Mouse (Mus musculus): Measurements from ENCODE around the gene Tpbgl. TPM values are rescaled to one million over a fixed set of nuclear protein-coding genes. Genes with fewer than 3 reads are reported as not detected.

The Tpbgl gene
- polyA plus RNA-seq, 1 experiment = 4.5 TPM

- Histone ChIP-seq H3K4me3 (ENCODE audit: insufficient read depth, low read depth, low read length) (no peak overlapping the region), H3K27ac (replicated peaks; ENCODE audit: low read depth, low read length) (no peak overlapping the region), H3K4me1 (ENCODE audit: control insufficient read depth, insufficient read depth, insufficient read length, low read length) (peaks cover 16% of the 10 kb centered on the region)
These were observed 34.2 kb upstream of the Tpbgl start for GRCm38 (mm10) chr7:99661071-99661470.

- H3K4me1 ChIP-seq (ENCODE audit: control insufficient read depth, insufficient read depth, insufficient read length, low read length) = peaks cover 3% of the 10 kb centered on the region
- no peak overlapping the region for H3K27ac ChIP-seq (replicated peaks; ENCODE audit: low read depth, low read length)
- H3K4me3 ChIP-seq (ENCODE audit: insufficient read depth, low read depth, low read length) = no peak overlapping the region
These were observed 32.6 kb upstream of the Tpbgl start for GRCm38 (mm10) chr7:99659379-99660029.

- Histone ChIP-seq H3K4me3 (ENCODE audit: insufficient read depth, low read depth, low read length) (no peak overlapping the region), H3K27ac (replicated peaks; ENCODE audit: low read depth, low read length) (no peak overlapping the region), H3K4me1 (ENCODE audit: control insufficient read depth, insufficient read depth, insufficient read length, low read length) (no peaks in the 10 kb centered on the region)
These were observed 27.3 kb upstream of the Tpbgl start for GRCm38 (mm10) chr7:99654244-99654643.

GRCm38 (mm10) chr7:99649585-99649984 lies 22.7 kb upstream of the Tpbgl start:
- Histone ChIP-seq H3K4me3 (ENCODE audit: insufficient read depth, low read depth, low read length) (no peak overlapping the region), H3K27ac (replicated peaks; ENCODE audit: low read depth, low read length) (no peak overlapping the region), H3K4me1 (ENCODE audit: control insufficient read depth, insufficient read depth, insufficient read length, low read length) (no peaks in the 10 kb centered on the region)

- Histone ChIP-seq H3K4me1 (ENCODE audit: control insufficient read depth, insufficient read depth, insufficient read length, low read length) (no peaks in the 10 kb centered on the region), H3K4me3 (ENCODE audit: insufficient read depth, low read depth, low read length) (no peak overlapping the region), H3K27ac (replicated peaks; ENCODE audit: low read depth, low read length) (no peak overlapping the region)
These were observed 21.7 kb upstream of the Tpbgl start for GRCm38 (mm10) chr7:99648623-99649022.

- no peak overlapping the region for H3K27ac ChIP-seq (replicated peaks; ENCODE audit: low read depth, low read length)
- no peaks in the 10 kb centered on the region for H3K4me1 ChIP-seq (ENCODE audit: control insufficient read depth, insufficient read depth, insufficient read length, low read length)
- H3K4me3 ChIP-seq (ENCODE audit: insufficient read depth, low read depth, low read length) = no peak overlapping the region
These were observed 17.8 kb upstream of the Tpbgl start for GRCm38 (mm10) chr7:99644701-99645100.

GRCm38 (mm10) chr7:99642078-99642477 lies 15.2 kb upstream of the Tpbgl start:
- no peak overlapping the region for H3K27ac ChIP-seq (replicated peaks; ENCODE audit: low read depth, low read length)
- no peak overlapping the region for H3K4me3 ChIP-seq (ENCODE audit: insufficient read depth, low read depth, low read length)
- H3K4me1 ChIP-seq (ENCODE audit: control insufficient read depth, insufficient read depth, insufficient read length, low read length) = no peaks in the 10 kb centered on the region

GRCm38 (mm10) chr7:99641245-99641644 lies 14.3 kb upstream of the Tpbgl start:
- Histone ChIP-seq H3K4me3 (ENCODE audit: insufficient read depth, low read depth, low read length) (no peak overlapping the region), H3K27ac (replicated peaks; ENCODE audit: low read depth, low read length) (no peak overlapping the region), H3K4me1 (ENCODE audit: control insufficient read depth, insufficient read depth, insufficient read length, low read length) (no peaks in the 10 kb centered on the region)

GRCm38 (mm10) chr7:99633966-99634665 lies 7.2 kb upstream of the Tpbgl start:
- Histone ChIP-seq H3K4me1 (ENCODE audit: control insufficient read depth, insufficient read depth, insufficient read length, low read length) (peaks cover 15% of the 10 kb centered on the region), H3K27ac (replicated peaks; ENCODE audit: low read depth, low read length) (no peak overlapping the region), H3K4me3 (ENCODE audit: insufficient read depth, low read depth, low read length) (no peak overlapping the region)

GRCm38 (mm10) chr7:99632286-99632685 lies 5.4 kb upstream of the Tpbgl start:
- peaks cover 15% of the 10 kb centered on the region for H3K4me1 ChIP-seq (ENCODE audit: control insufficient read depth, insufficient read depth, insufficient read length, low read length)
- no peak overlapping the region for H3K27ac ChIP-seq (replicated peaks; ENCODE audit: low read depth, low read length)
- no peak overlapping the region for H3K4me3 ChIP-seq (ENCODE audit: insufficient read depth, low read depth, low read length)

- no peak overlapping the region for H3K27ac ChIP-seq (replicated peaks; ENCODE audit: low read depth, low read length)
- H3K4me3 ChIP-seq (ENCODE audit: insufficient read depth, low read depth, low read length) = no peak overlapping the region
- H3K4me1 ChIP-seq (ENCODE audit: control insufficient read depth, insufficient read depth, insufficient read length, low read length) = peaks cover 8% of the 10 kb centered on the region; the same call in 1 of the 2 replicates
These were observed 463 bp upstream of the Tpbgl start for GRCm38 (mm10) chr7:99627366-99627765.

GRCm38 (mm10) chr7:99625722-99626375 lies 1.1 kb downstream of the Tpbgl start:
- H3K27ac ChIP-seq (replicated peaks; ENCODE audit: low read depth, low read length) = no peak overlapping the region
- H3K4me1 ChIP-seq (ENCODE audit: control insufficient read depth, insufficient read depth, insufficient read length, low read length) = no peaks in the 10 kb centered on the region
- peak overlapping the region; percentile 62 for H3K4me3 ChIP-seq (ENCODE audit: insufficient read depth, low read depth, low read length)

GRCm38 (mm10) chr7:99618860-99619259 lies 8.0 kb downstream of the Tpbgl start:
- Histone ChIP-seq H3K27ac (replicated peaks; ENCODE audit: low read depth, low read length) (no peak overlapping the region), H3K4me3 (ENCODE audit: insufficient read depth, low read depth, low read length) (no peak overlapping the region), H3K4me1 (ENCODE audit: control insufficient read depth, insufficient read depth, insufficient read length, low read length) (no peaks in the 10 kb centered on the region)

GRCm38 (mm10) chr7:99618264-99618663 lies 8.6 kb downstream of the Tpbgl start:
- Histone ChIP-seq H3K4me3 (ENCODE audit: insufficient read depth, low read depth, low read length) (no peak overlapping the region), H3K27ac (replicated peaks; ENCODE audit: low read depth, low read length) (no peak overlapping the region), H3K4me1 (ENCODE audit: control insufficient read depth, insufficient read depth, insufficient read length, low read length) (no peaks in the 10 kb centered on the region)

- Histone ChIP-seq H3K27ac (replicated peaks; ENCODE audit: low read depth, low read length) (no peak overlapping the region), H3K4me3 (ENCODE audit: insufficient read depth, low read depth, low read length) (no peak overlapping the region), H3K4me1 (ENCODE audit: control insufficient read depth, insufficient read depth, insufficient read length, low read length) (no peaks in the 10 kb centered on the region)
These were observed 19.3 kb downstream of the Tpbgl start for GRCm38 (mm10) chr7:99607632-99608031.

GRCm38 (mm10) chr7:99606766-99607165 lies 20.1 kb downstream of the Tpbgl start:
- Histone ChIP-seq H3K4me1 (ENCODE audit: control insufficient read depth, insufficient read depth, insufficient read length, low read length) (no peaks in the 10 kb centered on the region), H3K4me3 (ENCODE audit: insufficient read depth, low read depth, low read length) (no peak overlapping the region), H3K27ac (replicated peaks; ENCODE audit: low read depth, low read length) (no peak overlapping the region)
